Mouse (Mus musculus): ENCODE measurements around the gene Marveld1.
A peak's percentile ranks its signal among the peaks of the same experiment; 100 is the strongest.

Gene Marveld1

DNA sequence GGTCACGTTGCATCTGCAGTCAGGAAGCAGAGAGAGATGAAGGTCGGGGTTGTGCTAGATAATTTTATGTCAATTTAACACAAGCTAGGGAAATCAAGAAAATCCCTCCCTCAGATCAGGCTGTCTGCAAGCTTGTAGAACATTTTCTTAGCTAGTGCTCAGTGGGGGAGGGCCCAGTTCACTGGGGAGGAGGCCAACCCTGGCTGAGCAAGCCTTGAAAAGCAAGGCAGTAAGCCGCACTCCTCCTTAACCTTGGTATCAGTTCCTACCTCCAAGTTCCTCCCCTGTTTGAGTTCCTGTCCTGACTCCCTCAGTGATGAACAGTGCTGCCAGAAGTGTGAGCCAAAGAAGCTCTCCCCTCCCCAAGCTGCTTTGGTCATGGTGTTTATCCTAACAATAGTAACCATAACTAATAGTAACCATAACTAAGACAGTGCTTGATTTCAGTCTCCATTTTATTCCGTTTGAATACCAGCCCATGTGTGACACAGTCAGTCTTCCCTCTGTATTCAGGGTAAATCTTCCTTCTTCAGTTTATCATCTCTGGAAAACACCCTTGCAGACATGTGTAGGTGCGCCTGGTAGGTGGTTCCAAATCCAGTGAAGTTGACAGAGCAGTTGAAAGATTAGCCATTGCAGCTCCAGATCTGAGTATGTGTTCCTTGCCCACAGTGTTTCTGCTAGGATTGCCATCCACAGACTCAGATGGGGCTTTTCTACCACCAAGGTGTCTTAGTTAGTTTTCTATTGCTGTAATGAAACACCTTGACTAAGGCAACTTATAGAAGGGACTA, 7.3 kb upstream of the Marveld1 start:
- no peak for DNase-seq (ENCODE audit: low spot score in 2 of 2)

DNA sequence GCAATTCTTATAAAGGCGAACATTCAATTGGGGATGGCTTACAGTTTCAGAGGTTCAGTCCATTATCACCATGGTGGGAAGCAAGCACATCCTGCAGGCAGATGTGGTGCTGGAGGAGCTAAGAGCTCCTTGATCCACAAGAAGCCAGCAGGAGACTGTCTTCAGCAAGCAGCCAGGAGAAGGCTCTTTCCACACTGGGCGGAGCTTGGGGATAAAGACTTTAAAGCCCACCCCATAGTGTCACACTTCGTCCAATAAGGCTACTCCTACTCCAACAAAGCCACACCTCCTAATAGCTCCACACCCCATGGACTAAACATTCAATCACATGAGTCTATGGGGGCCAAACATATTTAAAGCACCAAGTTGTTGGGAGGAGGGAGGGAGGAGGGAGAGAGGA, 5.2 kb upstream of the Marveld1 start:
- DNase-seq (ENCODE audit: low spot score in 2 of 2) = no peak

DNA sequence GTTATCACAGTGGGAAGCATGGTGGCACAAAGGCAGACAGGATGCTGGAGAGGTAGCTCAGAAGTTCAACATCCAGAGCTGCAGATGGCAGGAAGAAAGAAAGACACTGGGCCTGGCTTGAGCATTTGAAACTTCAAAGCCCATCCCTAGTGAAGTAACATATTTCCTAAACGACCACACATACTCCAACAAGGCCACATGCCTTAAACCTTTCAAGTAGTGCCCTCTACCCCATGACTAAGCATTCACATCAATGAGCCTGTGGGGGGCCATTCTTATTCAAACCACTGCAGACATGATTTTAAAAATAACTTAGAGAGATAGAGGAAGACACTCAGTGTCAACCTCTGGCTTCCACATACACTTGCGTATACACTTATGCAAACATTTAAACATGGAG, 4.4 kb upstream of the Marveld1 start:
- no peak for DNase-seq (ENCODE audit: low spot score in 2 of 2)

DNA sequence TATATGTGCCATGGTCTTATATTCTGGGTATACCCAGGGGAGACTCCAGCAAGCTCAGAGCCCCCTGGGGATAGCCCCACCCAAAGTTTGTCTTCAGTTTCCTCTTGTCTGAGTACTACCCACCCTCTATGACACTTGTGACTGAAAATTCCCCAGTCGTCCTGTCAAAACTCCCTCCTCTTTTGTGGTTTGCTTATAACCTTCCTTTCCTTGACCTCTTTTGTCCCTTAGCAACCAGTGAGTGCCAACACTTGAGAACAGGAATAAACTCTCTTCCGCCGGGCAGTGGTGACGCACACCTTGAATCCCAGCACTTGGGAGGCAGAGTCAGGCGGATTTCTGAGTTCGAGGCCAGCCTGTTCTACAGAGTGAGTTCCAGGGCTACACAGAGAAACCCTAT, 3.1 kb upstream of the Marveld1 start:
- no peak for DNase-seq (ENCODE audit: low spot score in 2 of 2)

DNA sequence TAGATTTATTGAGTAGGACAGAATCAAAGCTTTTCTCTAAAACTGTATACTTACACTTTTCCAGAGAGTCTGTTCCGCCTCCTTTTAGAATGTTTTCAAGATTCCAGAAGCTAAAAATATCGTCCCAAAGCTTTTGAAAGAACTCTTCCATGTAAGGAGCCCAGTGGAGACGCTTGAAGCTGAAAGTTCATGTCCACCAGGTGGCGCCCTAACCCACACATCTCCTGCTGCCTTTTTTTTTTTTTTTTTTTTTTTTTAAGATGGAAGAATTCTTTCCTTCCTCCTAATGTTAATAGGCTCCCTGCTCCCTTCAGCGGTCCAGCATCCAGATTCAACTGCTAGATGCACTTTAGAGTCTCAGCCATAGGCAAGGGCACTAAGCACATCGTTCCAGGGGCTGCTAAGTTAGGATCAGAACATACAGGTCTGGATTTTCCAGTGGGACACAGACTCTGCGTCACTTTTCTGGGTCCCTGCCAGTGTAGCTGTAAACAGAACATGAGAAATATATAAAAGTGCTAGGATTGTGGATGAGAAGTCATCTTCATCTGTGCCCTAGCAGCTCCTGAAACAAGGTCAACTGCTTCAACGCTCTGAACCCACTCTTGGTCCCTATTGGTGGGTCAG, 2.5 kb upstream of the Marveld1 start:
- peak; percentile 79 to 87 for DNase-seq (ENCODE audit: low spot score in 2 of 2)

DNA sequence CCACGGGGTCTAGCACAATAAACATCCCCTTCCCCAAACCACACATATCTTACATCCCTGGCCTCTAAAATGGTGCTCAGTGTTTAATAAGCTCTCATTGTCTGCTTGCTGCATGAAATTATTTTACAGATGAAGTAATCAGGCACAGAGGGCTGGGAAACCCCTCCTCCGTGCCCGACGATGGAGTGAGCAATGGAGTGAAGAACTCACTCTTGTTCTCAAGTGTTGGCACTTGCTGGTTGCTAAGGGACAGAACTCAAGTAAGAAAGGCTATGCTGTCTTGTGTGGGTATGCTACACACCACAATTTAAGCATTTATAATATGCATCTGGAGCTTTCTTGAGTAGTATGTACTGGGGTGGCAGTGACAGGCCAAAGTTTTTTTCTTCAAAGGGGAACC, 2.0 kb upstream of the Marveld1 start:
- no peak for DNase-seq (ENCODE audit: low spot score in 2 of 2)

DNA sequence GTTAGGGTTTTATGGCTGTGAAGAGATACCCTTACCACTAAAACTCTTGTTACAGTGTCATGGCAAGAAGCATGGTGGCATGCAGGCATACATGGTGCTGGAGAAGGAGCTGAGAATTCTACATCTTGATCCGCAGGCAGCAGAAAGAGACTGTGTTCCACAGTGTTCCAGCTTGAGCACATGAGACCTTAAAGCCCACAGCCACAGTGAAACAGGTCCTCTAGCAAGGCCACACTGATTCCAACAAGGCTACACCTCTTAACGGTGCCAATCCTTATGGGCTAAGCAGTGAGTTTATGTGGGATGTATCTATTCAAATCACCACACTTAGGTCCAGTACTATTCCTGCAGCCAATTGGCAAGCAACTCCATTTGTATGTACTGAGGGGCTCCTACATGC, 1.5 kb upstream of the Marveld1 start:
- DNase-seq (ENCODE audit: low spot score in 2 of 2) = no peak

DNA sequence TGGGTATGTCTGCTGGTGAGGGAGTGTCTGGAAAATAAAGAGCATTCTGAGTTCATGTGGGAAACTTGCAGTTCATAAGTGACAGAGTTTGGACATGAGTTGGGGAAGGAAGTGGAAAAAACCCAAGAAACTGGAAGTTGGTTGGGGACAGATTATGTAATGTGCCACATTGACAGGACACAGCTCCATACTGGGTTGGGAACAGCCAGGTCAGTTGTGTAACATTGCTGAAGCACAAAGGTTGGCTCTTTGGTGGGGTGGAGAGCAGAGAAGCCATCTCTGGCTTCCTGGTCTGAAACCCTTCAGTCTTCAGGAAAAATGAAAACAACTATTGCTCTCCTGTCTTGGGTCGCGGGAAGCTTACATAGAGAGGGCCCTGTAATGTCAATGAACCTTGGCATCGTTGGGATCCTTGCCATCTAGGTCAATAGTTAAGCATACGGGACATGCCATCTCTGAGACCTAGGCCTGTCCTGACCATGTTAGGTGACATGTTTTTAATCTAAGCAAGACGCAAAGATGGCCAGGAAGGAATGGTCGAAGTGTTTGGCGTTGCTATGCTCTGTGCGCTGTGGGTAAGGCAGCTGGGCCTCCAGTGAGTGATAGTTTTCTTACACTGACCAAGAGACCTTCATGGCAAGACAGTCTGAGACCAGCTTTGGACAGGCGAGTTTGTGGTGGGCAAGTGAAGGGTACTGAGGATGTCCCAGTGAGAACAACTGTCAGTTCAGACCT, 757 bp upstream of the Marveld1 start:
- DNase-seq (ENCODE audit: low spot score in 2 of 2) = no peak

DNA sequence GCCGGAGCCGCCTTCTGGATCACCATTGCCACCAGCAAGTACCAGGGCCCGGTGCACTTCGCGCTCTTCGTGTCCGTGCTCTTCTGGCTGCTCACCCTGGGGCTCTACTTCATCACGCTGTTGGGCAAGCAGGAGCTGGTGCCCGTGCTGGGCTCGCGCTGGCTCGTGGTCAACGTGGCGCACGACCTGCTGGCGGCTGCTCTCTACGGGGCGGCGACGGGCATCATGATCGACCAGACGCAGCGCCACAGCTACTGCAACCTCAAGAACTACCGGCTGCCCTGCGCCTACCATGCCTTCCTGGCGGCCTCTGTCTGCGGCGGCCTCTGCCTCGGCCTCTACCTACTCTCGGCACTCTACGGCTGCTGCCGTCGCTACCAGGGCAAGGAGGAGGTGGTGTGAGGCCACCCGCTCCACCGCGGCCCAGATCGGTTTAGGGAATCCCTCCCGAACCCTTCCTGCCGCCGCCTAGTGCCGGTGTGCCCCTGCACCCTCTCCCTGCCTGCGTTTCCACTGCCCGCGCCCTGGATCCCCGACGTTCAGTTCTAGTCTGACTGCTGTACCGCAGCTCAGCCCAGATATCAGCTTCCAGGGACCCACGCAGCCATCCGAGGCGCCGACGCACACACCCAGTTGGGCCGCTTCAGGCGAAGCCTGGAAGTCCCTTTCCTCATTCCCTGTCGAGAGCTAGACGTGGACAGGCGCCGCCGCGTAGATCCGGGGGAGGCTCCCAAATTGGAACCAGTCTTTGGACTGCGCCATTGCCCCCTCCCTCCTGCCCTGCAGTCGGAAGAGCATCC, 769 bp downstream of the Marveld1 start:
- DNase-seq (ENCODE audit: low spot score in 2 of 2) = peak in 1 of 2 experiments; percentile 43

DNA sequence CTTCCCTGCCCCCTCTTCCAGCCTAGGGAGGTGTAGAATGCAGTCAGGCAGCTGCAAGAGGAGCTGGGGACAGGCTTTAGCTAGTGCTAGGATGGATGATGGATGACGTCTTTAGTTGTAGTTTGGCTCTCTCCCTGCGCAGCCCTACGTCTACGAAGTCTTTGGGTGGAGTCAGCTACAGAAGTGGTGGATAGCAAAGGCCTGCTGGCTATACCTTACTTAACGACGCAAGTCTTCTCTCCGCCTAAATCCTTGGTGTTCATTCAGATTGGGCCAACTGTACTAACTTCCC, 1.3 kb downstream of the Marveld1 start:
- no peak for DNase-seq (ENCODE audit: low spot score in 2 of 2)

DNA sequence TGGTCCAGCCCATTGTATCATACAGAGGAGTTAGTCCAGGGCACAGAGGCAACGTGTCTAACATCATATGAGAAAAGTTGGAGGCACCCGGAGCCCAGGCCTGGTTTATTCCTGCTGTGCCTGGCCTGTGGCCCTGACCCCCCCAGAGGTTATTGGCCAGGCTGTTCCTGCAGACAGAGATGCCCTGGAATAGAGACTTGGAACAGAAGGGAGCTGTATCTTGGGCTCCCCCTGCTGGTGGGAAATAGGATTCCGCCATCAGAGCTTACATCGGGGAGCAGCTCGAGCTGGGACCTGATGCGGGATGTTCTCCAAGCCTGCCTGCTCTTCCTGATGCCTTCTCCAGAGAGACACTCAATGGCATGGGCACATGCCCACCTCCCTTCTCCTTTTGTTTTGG, 4.8 kb downstream of the Marveld1 start:
- DNase-seq (ENCODE audit: low spot score in 2 of 2) = peak; percentile 81 to 84

DNA sequence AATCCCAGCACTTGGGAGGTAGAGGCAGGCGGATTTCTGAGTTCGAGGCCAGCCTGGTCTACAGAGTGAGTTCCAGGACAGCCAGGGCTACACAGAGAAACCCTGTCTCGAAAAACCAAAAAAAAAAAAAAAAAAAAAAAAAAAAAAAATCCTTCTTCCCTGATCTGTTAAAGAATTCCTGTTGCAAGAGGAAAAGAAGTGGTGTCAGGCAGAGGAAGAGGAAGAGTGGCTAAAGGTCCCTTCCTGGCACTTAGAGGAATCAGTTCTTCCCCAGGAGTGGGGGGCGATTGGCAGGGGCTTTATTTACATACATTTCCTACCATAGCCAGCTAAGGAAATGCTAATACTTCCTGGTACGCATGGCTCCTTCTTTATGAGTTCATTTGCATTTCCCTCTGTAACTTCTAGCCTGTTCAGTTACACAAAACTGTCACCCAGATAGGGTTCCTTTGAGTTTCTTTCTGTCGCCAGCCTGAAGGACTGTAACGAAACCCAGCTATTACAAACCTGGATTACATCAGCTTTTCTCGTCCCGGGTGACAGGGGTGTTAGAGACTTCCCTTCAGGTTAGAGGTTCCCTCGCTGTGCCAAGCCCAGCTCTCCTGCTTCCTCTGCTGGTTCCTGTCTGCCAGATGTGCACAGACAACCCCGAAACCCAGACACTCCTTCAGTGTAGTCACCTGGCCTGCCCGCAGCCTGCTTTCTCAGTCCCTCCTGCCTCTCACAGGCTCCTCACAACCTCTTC, 10.5 kb downstream of the Marveld1 start:
- DNase-seq (ENCODE audit: low spot score in 2 of 2) = no peak

DNA sequence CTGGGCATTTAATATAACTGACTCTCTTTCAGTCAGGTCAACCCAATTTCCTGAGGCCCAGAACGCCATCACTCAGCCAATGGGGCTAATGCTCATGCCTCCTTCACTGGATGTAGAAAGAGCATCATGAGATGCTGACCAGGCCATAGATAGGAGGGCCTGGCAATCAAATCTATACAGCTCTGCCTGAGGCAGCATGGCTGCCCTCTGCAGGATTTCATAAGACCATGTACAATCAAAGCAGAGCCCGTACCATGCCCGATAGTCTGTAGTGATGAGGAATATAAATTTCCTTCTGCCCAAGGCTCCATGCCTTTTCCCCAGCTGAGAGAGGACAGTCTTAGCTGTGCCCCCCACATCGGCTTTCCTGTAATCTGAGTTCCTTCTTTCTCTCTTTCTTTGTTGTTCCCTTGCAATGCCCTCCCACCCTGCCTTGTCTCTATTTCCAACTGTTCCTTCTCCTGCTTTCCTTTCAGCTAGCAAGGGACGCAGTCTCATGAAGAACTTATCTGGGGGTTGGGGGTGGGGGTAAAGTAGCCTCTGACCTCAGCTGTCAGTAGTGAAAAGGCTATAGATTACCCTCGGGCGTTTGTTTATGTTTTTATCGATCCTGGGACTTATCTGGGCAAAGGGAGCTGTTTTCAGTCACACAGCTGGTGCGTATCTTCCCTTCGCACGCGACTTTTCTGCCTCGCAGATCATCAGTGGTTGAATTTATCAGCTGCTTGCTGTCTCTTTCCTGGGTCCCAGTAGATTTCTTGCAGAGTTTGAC, 11.2 kb downstream of the Marveld1 start:
- no peak for DNase-seq (ENCODE audit: low spot score in 2 of 2)

DNA sequence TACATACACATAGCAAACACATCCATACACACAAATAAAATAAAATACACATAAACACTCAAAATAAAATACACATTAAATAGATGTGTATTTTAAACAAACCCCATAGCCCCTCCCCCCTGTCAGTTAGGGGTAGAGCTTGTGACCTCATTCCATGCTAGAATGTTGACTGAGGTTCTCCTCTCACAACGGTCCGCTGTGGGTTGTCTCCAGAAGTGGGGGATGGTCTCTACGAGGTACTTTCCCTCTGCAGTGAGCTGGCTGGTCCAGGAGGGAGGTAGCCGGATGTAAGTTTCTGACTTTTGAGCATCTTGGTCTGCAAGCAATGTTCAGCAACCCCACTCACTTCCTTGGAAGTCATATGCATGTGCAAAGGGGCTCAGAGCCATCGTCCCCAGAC, 16.6 kb downstream of the Marveld1 start, which contains the start of gene Zfyve27:
Gene Zfyve27 (plus strand): TSS at position 188 of the 400 bp plus-strand sequence.
- no peak for DNase-seq (ENCODE audit: low spot score in 2 of 2)

DNA sequence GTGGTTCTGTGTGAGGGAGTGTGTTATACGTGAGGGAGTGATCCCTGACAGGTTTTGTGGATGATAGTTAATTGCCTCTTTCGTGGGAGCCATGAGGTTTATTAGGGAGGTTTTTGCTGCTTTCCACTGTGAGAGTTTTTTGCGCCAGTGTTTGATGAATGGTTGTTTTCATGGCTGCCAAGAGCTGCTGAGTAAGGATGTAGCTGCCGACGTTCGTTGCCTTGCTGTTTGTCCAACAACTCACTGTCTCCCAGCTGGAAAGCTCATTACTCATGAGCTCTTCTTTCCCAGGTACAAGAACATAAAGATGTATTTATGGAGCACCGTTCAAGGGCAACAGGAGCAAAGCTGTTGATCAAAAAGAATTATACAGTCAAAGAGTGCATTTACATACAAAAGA, 17.0 kb downstream of the Marveld1 start:
- DNase-seq (ENCODE audit: low spot score in 2 of 2) = no peak

DNA sequence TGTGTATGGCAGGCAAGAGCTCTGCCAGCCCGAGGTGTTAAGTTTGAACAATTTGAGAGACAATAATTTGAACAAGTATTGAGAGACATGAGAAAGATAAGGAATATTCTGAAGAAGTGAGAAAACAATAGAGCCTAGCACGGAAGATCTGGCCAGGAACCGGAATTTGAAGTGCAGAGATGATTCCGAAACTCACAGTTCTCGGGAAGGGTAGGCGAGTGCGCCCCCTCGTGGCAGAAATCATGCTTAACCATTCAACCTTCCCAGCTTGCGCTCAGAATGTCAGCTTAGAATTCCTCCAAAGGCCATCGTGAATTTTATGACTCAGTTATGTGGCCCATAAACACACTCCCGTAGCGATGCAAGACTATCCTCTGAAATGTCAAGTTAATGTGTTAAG, 18.9 kb downstream of the Marveld1 start:
- DNase-seq (ENCODE audit: low spot score in 2 of 2) = peak; percentile 83 to 86

DNA sequence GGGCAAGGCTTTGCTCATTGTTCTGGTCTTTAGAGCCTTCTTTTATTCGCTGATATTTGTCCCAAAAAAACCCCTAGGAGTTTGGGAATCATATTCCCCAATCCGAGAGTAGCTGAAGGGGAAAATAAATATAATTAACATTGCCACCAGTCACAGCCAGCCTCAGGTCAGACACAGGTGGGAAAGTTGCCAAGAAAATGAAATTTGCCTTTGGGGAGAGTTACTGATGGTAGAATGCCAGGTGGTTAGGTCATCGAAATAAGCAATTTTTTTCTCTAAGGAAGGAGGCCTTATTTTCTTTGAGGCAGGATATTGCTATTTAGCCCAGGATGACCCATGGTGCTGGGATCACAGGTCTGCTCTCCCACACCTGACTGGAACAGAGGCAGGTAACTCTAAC, 19.6 kb downstream of the Marveld1 start:
- no peak for DNase-seq (ENCODE audit: low spot score in 2 of 2)

DNA sequence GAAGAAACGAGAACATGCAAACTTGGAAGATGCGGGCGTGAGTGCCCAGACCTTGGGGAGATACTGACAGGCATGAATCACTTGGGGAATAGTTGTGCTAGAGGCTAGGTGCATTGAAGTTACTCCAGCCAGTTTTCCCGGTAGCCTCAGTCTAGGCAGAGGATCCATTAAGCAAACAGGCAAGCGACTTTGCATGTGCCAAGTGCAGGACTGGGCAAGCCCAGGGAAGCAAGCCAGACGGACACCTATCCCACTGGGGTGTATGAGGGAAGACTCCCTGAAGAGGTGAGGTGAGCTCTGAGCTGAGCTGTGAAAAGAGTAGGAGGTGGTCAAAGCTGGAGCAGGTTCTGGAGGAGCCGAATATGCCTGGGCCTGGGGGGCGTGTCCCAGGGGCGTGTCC, 20.3 kb downstream of the Marveld1 start:
- no peak for DNase-seq (ENCODE audit: low spot score in 2 of 2)

DNA sequence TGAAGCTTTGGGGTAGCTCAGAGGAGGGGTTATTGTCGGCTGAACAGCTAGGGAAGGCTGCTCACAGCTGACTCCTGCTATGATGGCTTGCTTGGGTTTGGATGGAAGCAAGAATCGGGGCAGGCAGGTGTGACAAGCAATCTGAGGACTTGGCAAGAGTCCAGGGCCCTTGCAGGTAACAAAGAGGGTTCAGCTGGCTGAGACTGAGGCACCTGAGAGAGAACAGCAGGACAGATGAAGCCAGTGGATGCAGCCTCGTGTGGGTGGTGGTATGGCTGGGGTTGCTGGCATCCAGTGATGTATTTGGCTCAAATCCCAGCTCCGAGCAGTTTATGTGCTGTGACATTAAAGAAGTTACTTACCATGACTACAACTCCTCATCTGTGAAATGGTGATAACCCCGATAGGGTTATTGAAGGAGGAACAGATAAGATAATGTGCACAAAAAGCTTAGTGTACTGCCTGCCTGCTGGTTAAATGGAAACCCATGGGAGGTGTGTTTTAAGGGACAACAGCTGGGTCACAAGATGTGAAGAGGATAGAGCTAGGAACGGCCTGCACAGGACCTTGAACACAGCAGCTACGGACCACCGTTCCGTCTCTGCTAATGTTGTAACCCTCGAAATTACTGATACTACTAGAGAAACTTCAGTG, 22.2 kb downstream of the Marveld1 start:
- peak in 1 of 2 experiments; percentile 22 for DNase-seq (ENCODE audit: low spot score in 2 of 2)

Data from frontal cortex, postnatal 25 days (tissue).